Mouse (Mus musculus): ENCODE measurements around the gene Baiap2l1.
"Not testable (repeated sequence)": the region's sequence is repeated elsewhere in the genome, so short reads cannot be mapped to it uniquely, and the experiment has no call there.

The Baiap2l1 gene

GRCm38 (mm10) chr5:144357881-144358591 lies at the start of gene Baiap2l1:
Gene Baiap2l1, minus strand, starts transcription at chr5:144358112.
- in situ Hi-C loops (cut with MboI, MseI) = loop anchor here (10.0 kb wide), 2 partner anchors 103 to 603 kb away; no protein-coding TSS in a partner anchor

- in situ Hi-C loops (cut with MboI, MseI) = no loop called here
Observed at GRCm38 (mm10) chr5:144406256-144406655, 48.3 kb upstream of the Baiap2l1 start.

- in situ Hi-C loops (cut with MboI, MseI) = no loop called here
Observed at GRCm38 (mm10) chr5:144400821-144401220, 42.9 kb upstream of the Baiap2l1 start.

- in situ Hi-C loops (cut with MboI, MseI) = no loop called here
Observed at GRCm38 (mm10) chr5:144397566-144397965, 39.7 kb upstream of the Baiap2l1 start.

- in situ Hi-C loops (cut with MboI, MseI) = loop anchor here in 1 of 2 experiments (5.0 kb wide), 1 partner anchor 338 kb away; no protein-coding TSS in a partner anchor
Observed at GRCm38 (mm10) chr5:144394142-144394541, 36.2 kb upstream of the Baiap2l1 start.

- in situ Hi-C loops (cut with MboI, MseI) = loop anchor here in 1 of 2 experiments (5.0 kb wide), 1 partner anchor 349 kb away; no protein-coding TSS in a partner anchor
Observed at GRCm38 (mm10) chr5:144387851-144388250, 29.9 kb upstream of the Baiap2l1 start.

- in situ Hi-C loops (cut with MboI, MseI) = no loop called here
Observed at GRCm38 (mm10) chr5:144383936-144384335, 26.0 kb upstream of the Baiap2l1 start.

- in situ Hi-C loops (cut with MboI, MseI) = no loop called here
Observed at GRCm38 (mm10) chr5:144381782-144382181, 23.9 kb upstream of the Baiap2l1 start.

GRCm38 (mm10) chr5:144380689-144381088 lies 22.8 kb upstream of the Baiap2l1 start:
- in situ Hi-C loops (cut with MboI, MseI) = no loop called here

GRCm38 (mm10) chr5:144379431-144379830 lies 21.5 kb upstream of the Baiap2l1 start:
- in situ Hi-C loops (cut with MboI, MseI) = no loop called here

- in situ Hi-C loops (cut with MboI, MseI) = no loop called here
Observed at GRCm38 (mm10) chr5:144372885-144373284, 15.0 kb upstream of the Baiap2l1 start.

GRCm38 (mm10) chr5:144372177-144372576 lies 14.3 kb upstream of the Baiap2l1 start:
- in situ Hi-C loops (cut with MboI, MseI) = no loop called here

- in situ Hi-C loops (cut with MboI, MseI) = no loop called here
Observed at GRCm38 (mm10) chr5:144370986-144371385, 13.1 kb upstream of the Baiap2l1 start.

- in situ Hi-C loops (cut with MboI, MseI) = no loop called here
Observed at GRCm38 (mm10) chr5:144368661-144369205, 10.8 kb upstream of the Baiap2l1 start.

GRCm38 (mm10) chr5:144366551-144366950 lies 8.6 kb upstream of the Baiap2l1 start:
- in situ Hi-C loops (cut with MboI, MseI) = not testable (repeated sequence)

GRCm38 (mm10) chr5:144364680-144365357 lies 6.9 kb upstream of the Baiap2l1 start:
- in situ Hi-C loops (cut with MboI, MseI) = no loop called here

- in situ Hi-C loops (cut with MboI, MseI) = no loop called here
Observed at GRCm38 (mm10) chr5:144360346-144360745, 2.4 kb upstream of the Baiap2l1 start.

- in situ Hi-C loops (cut with MboI, MseI) = loop anchor here (10.0 kb wide), 2 partner anchors 105 to 605 kb away; no protein-coding TSS in a partner anchor
Observed at GRCm38 (mm10) chr5:144359886-144360285, 2.0 kb upstream of the Baiap2l1 start.

GRCm38 (mm10) chr5:144358592-144358917 lies 643 bp upstream of the Baiap2l1 start:
- in situ Hi-C loops (cut with MboI, MseI) = loop anchor here (10.0 kb wide), 2 partner anchors 104 to 604 kb away; no protein-coding TSS in a partner anchor

- in situ Hi-C loops (cut with MboI, MseI) = loop anchor here (10.0 kb wide), 2 partner anchors 103 to 603 kb away; no protein-coding TSS in a partner anchor
Observed at GRCm38 (mm10) chr5:144357551-144357880, 396 bp downstream of the Baiap2l1 start.

GRCm38 (mm10) chr5:144356776-144357455 lies 996 bp downstream of the Baiap2l1 start:
- in situ Hi-C loops (cut with MboI, MseI) = loop anchor here (10.0 kb wide), 2 partner anchors 102 to 602 kb away; no protein-coding TSS in a partner anchor
